Mouse (Mus musculus): Measurements from ENCODE around the gene Ift140.

The Ift140 gene

DNA sequence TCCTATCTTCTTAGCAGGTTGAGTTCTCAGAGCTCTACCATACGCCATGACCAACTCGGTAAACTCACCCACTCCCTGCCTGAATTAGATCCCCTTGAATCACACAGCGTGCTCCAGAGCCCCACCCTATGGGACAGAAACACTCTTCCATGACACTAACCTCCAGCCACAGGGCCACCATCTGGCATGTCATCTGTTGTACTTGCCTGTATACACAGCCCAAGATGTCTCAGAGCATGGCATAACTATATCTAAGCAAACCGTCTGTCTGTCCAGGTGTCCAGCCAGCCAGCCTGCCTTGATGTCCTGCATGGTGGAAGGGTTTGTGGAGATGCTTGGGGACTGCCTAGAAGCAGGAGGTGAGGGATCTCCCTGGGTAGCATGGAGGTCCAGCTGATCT lies 61.0 kb downstream of the Ift140 start:
- ATAC-seq (ENCODE audit: low TSS enrichment) = peak; percentile 41; the same call in 1 of the 2 replicates

DNA sequence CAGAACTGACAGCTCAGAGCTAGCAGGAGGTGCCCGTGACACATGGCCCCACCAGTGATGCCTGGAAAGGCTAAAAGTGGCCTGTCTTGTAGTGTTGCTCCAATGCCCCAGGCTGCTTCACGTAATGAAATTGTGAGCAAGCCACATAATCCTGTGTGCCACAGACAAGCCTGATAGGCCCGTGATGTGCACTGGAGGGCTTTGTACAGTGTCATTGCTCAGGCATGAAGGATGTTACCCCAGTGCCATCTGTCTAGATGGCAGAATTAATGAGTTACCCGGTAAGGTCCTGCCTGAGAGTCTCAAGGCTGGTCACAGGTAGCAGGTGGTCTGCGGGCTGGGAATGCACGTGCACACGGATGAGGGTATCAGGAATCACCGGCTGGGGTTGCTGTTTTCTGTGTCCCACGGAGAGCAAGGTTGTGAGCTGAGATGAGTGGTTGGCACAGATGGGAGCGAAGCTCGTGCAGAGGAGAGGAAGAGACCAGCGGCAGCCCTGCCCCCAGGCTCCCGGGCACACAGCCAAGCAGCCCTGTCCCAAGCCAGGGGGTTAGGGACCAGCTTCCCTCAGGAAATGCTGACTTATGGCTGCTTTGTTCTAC lies 62.0 kb downstream of the Ift140 start:
- no peak for ATAC-seq (ENCODE audit: low TSS enrichment)

DNA sequence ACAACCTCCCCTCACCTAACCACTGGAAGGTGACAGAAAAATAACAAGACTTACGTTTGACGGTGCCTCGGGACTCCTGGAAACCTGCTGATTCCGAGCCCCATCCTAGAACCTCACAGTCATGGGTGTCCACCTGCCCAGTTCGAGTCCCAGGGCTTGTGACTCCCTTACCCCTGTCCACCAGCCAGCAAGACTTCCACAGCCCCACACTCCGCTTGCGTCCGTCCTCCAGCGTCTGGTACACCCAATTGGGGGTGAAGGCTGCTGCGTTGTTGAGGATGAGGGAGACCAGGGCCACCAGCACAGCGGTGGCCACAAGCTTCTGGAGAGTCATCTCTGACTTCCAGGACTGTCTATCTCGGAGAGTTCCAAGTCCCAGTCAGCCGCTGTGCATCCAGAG lies 64.3 kb downstream of the Ift140 start:
- no peak for ATAC-seq (ENCODE audit: low TSS enrichment)

DNA sequence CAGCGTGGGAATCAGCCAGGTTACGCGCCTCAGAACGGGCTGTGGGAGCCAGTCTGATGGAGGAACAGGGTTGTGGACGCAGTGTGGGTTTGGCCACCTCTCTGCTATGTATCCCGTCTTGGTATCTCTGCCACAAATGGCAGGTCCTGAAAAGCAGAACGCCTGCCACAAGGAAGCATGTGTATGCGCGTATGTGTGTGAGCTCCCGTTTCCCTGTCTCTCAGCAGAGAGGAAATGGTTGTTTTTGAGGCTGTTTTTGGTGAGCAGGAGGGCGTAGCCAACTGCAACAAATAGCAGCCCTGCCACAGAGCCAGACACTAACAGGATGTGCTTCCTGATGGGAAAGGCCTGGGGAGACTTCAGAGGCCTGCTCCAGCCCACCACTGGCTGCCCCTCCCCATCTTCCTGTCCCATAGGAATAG lies 65.1 kb downstream of the Ift140 start:
- peak; percentile 10; the same call in 1 of the 2 replicates for ATAC-seq (ENCODE audit: low TSS enrichment)

GRCm38 (mm10) chr17:25082081-25082847 lies 66.4 kb downstream of the Ift140 start:
- peak; percentile 72 for ATAC-seq (ENCODE audit: low TSS enrichment)

DNA sequence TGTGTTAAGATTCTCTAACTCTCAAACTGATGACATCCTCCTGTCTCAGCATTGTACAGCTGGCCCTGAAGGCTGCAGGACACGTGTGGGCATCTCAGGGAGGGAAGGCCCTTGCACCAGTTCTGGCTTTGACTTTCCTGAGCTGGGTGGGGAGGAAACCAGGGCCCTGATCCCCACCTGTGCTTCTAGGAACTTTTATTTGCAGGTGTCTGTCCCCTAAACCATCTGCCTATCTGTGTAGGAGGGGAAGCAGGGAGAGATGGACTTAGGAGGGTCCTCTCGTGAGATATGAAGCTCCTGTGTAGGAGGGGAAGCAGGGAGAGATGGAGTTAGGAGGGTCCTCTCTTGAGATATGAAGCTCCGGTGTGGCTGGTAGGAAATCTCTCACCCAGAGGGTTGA lies 67.0 kb downstream of the Ift140 start:
- no peak for ATAC-seq (ENCODE audit: low TSS enrichment)

GRCm38 (mm10) chr17:25083444-25083931 lies 67.6 kb downstream of the Ift140 start, which contains the start of gene Tmem204:
TSS of gene Tmem204 (minus strand) at chr17:25083591.
- no peak for ATAC-seq (ENCODE audit: low TSS enrichment)

- ATAC-seq (ENCODE audit: low TSS enrichment) = no peak
These were observed 69.0 kb downstream of the Ift140 start for GRCm38 (mm10) chr17:25084835-25085385.

GRCm38 (mm10) chr17:25086724-25087123 lies 70.8 kb downstream of the Ift140 start:
- no peak for ATAC-seq (ENCODE audit: low TSS enrichment)

- no peak for ATAC-seq (ENCODE audit: low TSS enrichment)
These were observed 73.3 kb downstream of the Ift140 start for GRCm38 (mm10) chr17:25089158-25089557.

DNA sequence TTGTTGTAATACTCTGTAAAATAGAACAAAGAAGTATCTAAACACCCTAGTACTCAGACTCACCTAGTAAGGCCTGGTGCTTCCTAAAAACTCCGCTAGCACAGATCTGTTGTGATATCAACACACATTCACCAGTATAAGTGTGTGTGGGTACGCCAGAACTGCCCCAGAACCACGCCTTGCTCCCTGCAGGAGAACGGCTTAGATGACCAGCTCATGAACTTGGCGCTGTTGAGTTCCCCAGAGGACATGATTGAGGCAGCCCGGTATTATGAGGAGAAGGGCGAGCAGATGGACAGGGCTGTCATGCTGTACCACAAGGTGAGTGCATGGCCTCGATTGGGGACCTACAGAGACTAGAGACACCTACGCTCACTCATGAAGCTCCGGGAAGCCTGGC lies 74.6 kb downstream of the Ift140 start:
- ATAC-seq (ENCODE audit: low TSS enrichment) = no peak

DNA sequence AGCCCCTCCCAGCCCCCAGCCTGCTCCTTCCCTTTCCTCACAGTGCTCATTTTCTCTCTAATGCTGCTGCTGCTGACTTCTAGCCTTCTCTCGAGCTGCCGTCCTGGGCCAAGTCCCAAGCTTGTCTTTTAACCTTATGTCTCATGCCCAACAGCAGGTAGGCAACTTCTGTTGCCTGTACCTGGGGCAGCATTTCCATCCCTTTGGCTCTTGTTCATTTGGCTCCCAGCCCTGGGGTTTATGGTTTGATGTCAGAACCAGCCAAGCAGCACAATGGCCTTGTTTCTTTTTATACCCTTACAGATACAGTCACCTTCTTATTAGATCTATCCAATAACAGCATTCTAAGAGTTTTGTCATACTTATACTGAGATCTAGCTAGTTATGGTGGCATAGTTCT lies 80.3 kb downstream of the Ift140 start:
- no peak for ATAC-seq (ENCODE audit: low TSS enrichment)

GRCm38 (mm10) chr17:25100052-25100451 lies 84.2 kb downstream of the Ift140 start:
- ATAC-seq (ENCODE audit: low TSS enrichment) = no peak

DNA sequence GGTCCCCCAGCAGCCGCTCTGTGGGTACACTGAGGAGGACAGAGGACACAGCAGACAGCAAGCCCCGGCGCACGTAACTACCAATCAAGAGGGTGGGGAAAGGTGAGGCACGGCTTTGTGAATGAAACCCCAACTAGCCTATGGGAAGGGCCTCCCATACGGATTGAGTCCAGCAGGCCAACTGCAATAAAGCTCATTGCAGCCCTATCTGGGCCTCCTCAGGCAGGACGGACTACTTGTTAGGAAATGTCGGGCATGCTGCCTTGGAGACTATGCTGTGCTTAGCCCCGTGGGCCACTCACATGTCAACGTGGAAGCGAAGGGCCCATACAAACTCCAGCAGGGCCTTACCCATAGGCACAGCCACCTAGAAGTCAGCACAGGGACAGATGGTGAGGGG lies 85.5 kb downstream of the Ift140 start:
- ATAC-seq (ENCODE audit: low TSS enrichment) = no peak

- no peak for ATAC-seq (ENCODE audit: low TSS enrichment)
These were observed 91.9 kb downstream of the Ift140 start for GRCm38 (mm10) chr17:25107786-25108185.

DNA sequence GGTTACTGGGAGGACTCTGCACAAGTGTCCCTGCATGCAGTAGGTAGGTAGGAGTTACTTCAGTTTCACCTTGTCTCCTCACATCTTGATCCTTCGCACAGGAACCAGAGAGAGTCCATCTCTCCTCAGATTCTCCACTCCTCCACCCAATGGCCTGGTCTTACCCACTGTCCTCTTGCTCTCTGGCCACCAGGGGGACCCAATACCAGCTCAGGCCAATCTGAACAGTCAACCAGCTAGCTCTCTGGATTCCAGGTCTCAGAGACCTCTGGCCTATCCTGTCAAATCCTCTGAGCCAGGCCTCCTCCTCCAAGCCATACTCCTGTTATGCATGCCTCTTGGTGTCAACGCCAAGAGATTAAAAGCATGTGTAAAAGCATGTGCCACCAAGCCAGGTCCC lies 93.7 kb downstream of the Ift140 start:
- no peak for ATAC-seq (ENCODE audit: low TSS enrichment)

DNA sequence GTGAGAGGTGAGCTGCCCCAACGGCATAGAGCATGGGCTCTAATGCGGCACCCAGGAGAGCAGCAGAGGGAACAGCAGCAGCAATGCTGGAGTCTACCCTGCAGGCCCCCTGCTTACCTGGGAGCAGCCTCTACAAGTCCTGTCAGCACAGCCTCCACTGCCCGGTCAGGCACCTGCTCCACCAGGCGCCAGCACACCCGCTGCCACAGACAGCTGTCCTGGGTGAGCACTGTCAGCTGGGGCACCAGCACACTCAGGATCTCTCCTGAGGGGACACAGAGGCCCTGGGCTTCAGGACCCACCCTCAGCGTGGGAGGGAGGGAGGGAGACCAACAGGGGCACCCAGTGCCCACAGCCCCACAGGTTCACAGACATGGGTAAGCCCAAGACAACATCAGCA lies 94.7 kb downstream of the Ift140 start:
- ATAC-seq (ENCODE audit: low TSS enrichment) = no peak

- no peak for ATAC-seq (ENCODE audit: low TSS enrichment)
These were observed 95.3 kb downstream of the Ift140 start for GRCm38 (mm10) chr17:25111220-25111619.

DNA sequence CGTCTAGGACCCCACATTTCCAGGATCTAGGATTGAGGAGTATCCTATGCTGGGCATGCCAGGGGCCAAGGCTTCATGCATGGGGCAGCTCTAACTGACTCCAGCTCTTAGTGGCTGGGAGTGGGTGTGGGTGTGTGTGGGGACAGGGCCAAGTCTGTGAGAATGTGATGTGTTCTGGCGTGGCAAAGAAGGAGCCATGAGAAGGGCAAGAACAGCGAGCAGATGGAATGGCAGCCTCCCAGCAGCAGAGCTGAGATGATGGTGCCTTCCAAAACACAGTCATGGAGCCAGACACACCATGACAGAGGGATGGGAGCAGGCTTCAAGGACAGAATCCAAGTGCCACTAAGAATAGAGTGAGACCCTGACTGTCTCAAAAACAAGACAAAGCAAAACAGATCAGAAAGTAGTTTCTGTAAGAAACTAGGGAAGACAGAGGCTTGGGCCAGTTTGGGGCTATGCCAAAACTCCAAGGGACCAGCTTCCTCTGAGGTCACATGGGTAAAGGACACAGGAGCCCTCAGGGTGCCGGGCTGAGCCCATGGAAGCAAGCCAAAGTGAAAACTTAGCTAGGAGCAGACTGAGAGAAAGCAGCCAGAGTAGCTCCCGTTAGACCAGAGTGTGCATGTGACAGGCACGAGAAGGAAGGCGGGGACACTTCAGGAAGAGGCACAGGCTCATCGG lies 96.0 kb downstream of the Ift140 start:
- peak; percentile 64; the same call in 1 of the 2 replicates for ATAC-seq (ENCODE audit: low TSS enrichment)

DNA sequence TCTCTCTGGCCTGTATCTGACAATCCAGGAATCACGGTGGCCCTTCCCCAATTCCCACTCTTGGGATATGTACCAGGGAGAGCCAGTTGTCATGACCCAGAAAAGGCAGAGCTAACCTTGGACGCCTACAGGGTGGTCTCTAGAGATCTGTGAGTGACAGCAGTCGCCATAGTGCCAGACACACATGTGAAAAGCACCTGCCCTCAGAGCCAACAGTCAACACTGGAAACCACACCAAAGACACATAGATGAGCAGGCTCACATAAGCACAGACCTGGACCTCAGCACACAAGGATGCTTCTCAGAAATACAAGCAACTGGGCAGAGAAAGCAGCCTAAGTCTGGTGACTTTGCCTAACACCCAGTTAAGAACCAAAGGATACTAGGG lies 96.5 kb downstream of the Ift140 start:
- no peak for ATAC-seq (ENCODE audit: low TSS enrichment)

GRCm38 (mm10) chr17:25114908-25115645 lies 99.2 kb downstream of the Ift140 start:
- ATAC-seq (ENCODE audit: low TSS enrichment) = no peak

Measured in frontal cortex, adult (tissue).